In genomic region chr11:114833166-114833565, GRCm38 (mm10) we compare ENCODE assay signal across 35 mouse cellular contexts. TPM values are rescaled to one million over a fixed set of nuclear protein-coding genes. Genes with fewer than 3 reads are reported as not detected.
DNase-seq lines count a peak whose midpoint lies in the region; ATAC-seq lines count a peak whose summit lies in the region.
"Had no signal": no experiment of that assay in that cellular context is flagged by ENCODE, and none has a peak within 500 bp of the region (broad histone marks: within the 10 kb centered on the region; RNA-seq: fewer than 3 reads in every experiment).

No protein-coding gene starts in this region.

- H3K27me3 ChIP-seq in heart, embryonic 10.5 days (ENCODE audit: insufficient read depth, poor library complexity, severe bottlenecking), result no peaks in the 10 kb centered on the region
- H3K27me3 ChIP-seq: forebrain, embryonic 13.5 days; limb, embryonic 12.5 days; liver, embryonic 15.5 days; stomach, embryonic 15.5 days had no signal

- no peak for ATAC-seq in cerebellum, adult (ENCODE audit: insufficient number of reproducible peaks, low FRiP score, low TSS enrichment)
- ATAC-seq: forebrain, embryonic 13.5 days; inflammation-experienced regulatory T-cells, adult 6 months had no signal

- no peak overlapping the region for H3K4me3 ChIP-seq in heart, embryonic 10.5 days
- H3K4me3 ChIP-seq: erythroblast, embryonic 14.5 days; forebrain, embryonic 13.5 days; limb, embryonic 12.5 days; liver, embryonic 15.5 days; neural tube, embryonic 13.5 days; stomach, embryonic 15.5 days had no signal

- H3K9me3 ChIP-seq in heart, embryonic 10.5 days, result no peaks in the 10 kb centered on the region
- H3K9me3 ChIP-seq: forebrain, embryonic 13.5 days; limb, embryonic 12.5 days; liver, embryonic 15.5 days; neural tube, embryonic 13.5 days; stomach, embryonic 15.5 days had no signal

- WGBS in heart, embryonic 10.5 days, result 39% methylated on average over 5 of the region's 5 CpGs

- peak; percentile 28 for DNase-seq in cerebellum, adult 11-12 months
- DNase-seq in heart, embryonic 10.5 days (ENCODE audit: low spot score), result no peak
- DNase-seq in heart, adult 18-20 months, result no peak
- DNase-seq in lung, postnatal 36 days, result peak; percentile 35
- no peak for DNase-seq in lung, postnatal 14 days
- DNase-seq in R1 (ENCODE audit: low read depth, low spot score), result peak; percentile 72
- no peak for DNase-seq in urinary bladder, adult 2 months (ENCODE audit: low spot score)
- DNase-seq: adrenal gland, adult 8-10 months; cerebellum, adult 11 months; cerebellum, adult 9-11 months; heart, postnatal 4 days; kidney, adult 11 months; kidney, postnatal 14 days; layer of hippocampus, adult 9-11 months; right cerebral cortex, postnatal 14 days had no signal

- peak overlapping the region; percentile 39; the same call in 1 of the 2 replicates for H3K27ac ChIP-seq in heart, embryonic 10.5 days
- H3K27ac ChIP-seq: forebrain, embryonic 13.5 days; hindbrain, embryonic 14.5 days; limb, embryonic 12.5 days; liver, embryonic 15.5 days; neural tube, embryonic 13.5 days; stomach, embryonic 15.5 days had no signal

- H3K36me3 ChIP-seq in heart, embryonic 10.5 days, result no peaks in the 10 kb centered on the region
- H3K36me3 ChIP-seq: limb, embryonic 12.5 days; liver, embryonic 15.5 days; neural tube, embryonic 13.5 days; stomach, embryonic 15.5 days had no signal

- peaks cover 61% of the 10 kb centered on the region for H3K4me1 ChIP-seq in heart, embryonic 10.5 days

RNA-seq across cellular contexts. Expression of gene Gprc5c, which starts 17.8 kb away (rescaled TPM):
- polyA plus RNA-seq in heart, embryonic 10.5 days (2016; fragmentation: Nextera tagmentation; extraction: Ambion mirVana), result 36.6 and 46.3 TPM in 2 replicates
- 1 to 10 TPM; 5.1 to 7.5 TPM for total RNA-seq in heart, adult 18-20 months (2021)
- 5.1 and 6.5 TPM in 2 replicates for polyA plus RNA-seq in urinary bladder, adult 2 months (2012; rRNA removed)
- total RNA-seq: CH12.LX had no signal
- polyA plus RNA-seq: inflammation-experienced regulatory T-cells, adult 6 months had no signal

RNA-seq across cellular contexts. Expression of gene Gpr142, which starts 34.4 kb away (rescaled TPM):
- polyA plus RNA-seq in heart, embryonic 10.5 days (2016; fragmentation: Nextera tagmentation; extraction: Ambion mirVana), result not detected in 2 replicates
- total RNA-seq in heart, adult 18-20 months (2021), result not detected
- polyA plus RNA-seq in urinary bladder, adult 2 months (2012; rRNA removed), result not detected in 2 replicates
- total RNA-seq: adrenal gland, adult 8-10 months; CH12.LX; gastrocnemius, adult 8-10 months; heart, postnatal 4 days; left cerebral cortex, adult 18-20 months; left cerebral cortex, postnatal 14 days; liver, adult 2 months; megakaryocyte progenitor cell, adult 5-6 weeks had no signal
- polyA plus RNA-seq: C2C12; embryonic facial prominence, embryonic 14.5 days; erythroblast, embryonic 14.5 days; forebrain, embryonic 13.5 days; heart, embryonic 11.5 days; heart, postnatal 0 days; hindbrain, embryonic 14.5 days; inflammation-experienced regulatory T-cells, adult 6 months; limb, embryonic 12.5 days; liver, adult 2 months; liver, embryonic 15.5 days; lung, embryonic 16.5 days; neural tube, embryonic 13.5 days had no signal

RNA-seq across cellular contexts. Expression of gene Btbd17, which starts 37.4 kb away (rescaled TPM):
- 0.21 and 0.34 TPM in 2 replicates for polyA plus RNA-seq in heart, embryonic 10.5 days (2016; fragmentation: Nextera tagmentation; extraction: Ambion mirVana)
- not detected for total RNA-seq in heart, adult 18-20 months (2021)
- 0.15 and 0.22 TPM in 2 replicates for polyA plus RNA-seq in urinary bladder, adult 2 months (2012; rRNA removed)
- total RNA-seq: adrenal gland, adult 8-10 months; CH12.LX; gastrocnemius, adult 8-10 months; liver, adult 2 months; megakaryocyte progenitor cell, adult 5-6 weeks had no signal
- polyA plus RNA-seq: erythroblast, embryonic 14.5 days; inflammation-experienced regulatory T-cells, adult 6 months; liver, adult 2 months; liver, embryonic 15.5 days had no signal

RNA-seq across cellular contexts. Expression of gene Cd300a, which starts 56.7 kb away (rescaled TPM):
- polyA plus RNA-seq in heart, embryonic 10.5 days (2016; fragmentation: Nextera tagmentation; extraction: Ambion mirVana), result 0.46 and 0.62 TPM in 2 replicates
- under 1 TPM; 0.62 to 0.98 TPM for total RNA-seq in heart, adult 18-20 months (2021)
- polyA plus RNA-seq in urinary bladder, adult 2 months (2012; rRNA removed), result 0.93 and 1.0 TPM in 2 replicates
- polyA plus RNA-seq: erythroblast, embryonic 14.5 days had no signal

Comparison
In these comparisons a context has a peak if more than half of its experiments do, and no peak if none do; other contexts are left out.
1. DNase-seq: peak in cerebellum, adult 11-12 months (single experiment), lung, postnatal 36 days (single experiment) and R1 (single experiment); none in heart, embryonic 10.5 days (single experiment), heart, adult 18-20 months (0 of 2), lung, postnatal 14 days (single experiment) and urinary bladder, adult 2 months (single experiment).